Mouse (Mus musculus): Measurements from ENCODE around the gene Trim21.

Trim21 gene

DNA sequence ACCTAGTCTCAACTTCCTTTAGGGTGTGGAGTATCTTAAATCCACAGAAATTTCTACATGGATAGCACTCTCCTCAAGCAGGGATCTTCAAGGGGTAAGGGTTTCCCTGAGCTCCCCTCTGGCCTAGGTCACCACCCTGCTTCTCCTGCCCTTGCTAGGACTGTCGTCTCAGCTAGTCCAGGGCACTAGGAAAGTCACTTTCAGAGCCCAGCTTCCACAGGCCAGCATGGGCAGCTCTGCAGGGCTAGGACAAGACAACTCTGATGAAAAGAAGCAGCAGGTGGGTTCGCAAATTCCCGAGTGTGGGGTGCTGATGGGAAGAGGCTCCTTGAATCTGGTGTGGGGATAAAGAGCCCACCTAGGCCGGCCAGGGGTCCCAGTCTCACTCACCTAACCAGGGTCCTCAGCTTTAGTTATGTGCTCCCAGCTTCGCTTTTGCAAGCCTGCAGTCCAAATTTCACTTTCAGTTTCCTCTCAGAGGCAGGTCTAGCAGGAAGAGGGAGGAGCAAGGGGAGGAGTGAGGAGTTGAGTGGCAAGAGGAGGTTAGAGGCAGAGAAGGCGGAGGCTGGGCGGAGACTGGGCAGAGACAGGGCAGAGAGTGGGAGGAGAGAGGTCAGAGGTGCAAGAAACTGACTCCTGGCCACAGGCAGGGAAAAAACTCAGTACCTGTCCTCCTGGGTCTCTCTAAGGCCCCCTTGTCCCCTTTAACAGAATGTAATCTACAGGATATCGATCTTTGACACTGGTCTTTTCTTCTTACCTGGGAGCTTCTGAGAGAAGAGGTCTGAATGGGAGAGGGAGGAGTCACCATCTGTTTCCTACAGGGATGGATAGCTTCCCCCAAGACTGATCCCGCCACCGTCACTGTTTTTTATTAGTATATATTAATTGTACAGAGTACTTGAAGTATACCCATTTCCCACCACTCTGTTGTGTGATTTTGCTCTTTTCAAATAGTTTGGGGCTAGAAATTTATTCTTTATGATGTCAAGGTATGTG, at the start of gene Trim21:
Trim21 (minus strand) TSS at position 488 of the 999 bp plus-strand sequence.
- DNase-seq (ENCODE audit: low read depth), result peak; percentile 89

DNA sequence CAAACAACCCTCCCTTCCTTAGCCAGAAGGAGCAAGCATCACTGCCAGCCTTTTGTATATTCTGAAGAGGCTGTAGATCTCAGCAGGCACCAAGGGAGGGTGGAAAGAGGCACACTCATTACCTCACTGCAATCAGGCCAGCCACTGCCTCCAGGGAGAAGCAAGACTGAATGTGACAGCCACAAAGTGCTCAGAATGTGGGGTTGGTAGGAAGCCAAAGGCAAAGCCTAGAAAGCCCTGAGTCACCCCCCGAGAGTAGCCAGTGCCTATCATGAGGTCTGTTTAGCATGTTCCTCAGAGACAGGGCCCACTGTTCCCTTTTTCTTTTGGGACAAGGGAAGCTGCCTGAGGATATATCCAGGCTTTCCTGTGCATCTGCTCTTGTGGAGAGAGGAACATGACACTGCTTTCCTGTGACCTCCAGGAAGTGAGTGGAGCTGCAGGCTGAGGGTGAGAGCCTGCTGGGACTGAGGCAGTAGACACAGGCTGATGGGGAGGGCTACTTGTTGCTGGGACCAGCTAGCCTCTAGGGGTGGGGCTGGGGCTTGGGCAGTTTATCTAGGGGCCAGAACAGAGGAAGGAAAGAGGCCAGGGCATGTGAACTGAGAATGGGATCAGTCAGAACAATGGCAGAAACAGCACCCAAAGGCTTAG, 32.2 kb upstream of the Trim21 start, which contains the start of gene Olfr552:
Olfr552 (plus strand) TSS at position 393 of the 654 bp plus-strand sequence.
- DNase-seq (ENCODE audit: low read depth), result no peak

DNA sequence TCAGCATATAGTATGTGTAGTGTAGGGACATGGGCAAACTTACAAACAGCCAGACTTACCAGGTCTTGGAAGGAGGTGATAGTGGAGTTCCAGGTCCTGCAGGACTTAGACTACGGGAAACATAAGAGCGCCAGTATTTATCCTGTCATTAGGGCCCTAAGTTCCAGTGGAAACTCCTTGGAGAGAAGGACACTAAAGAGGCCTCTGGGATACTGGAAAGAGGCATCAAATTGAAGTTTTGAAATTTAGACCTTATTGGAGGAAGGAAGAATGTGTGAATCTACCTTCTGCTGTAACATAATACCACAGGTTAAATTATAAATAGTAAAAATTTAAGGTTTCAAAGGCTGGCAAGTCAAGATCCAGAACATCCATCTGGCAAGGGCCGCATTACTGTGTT, 26.5 kb upstream of the Trim21 start, which contains the start of gene Olfr551:
Olfr551 (minus strand) TSS at position 101 of the 400 bp plus-strand sequence.
- no peak for DNase-seq (ENCODE audit: low read depth)

DNA sequence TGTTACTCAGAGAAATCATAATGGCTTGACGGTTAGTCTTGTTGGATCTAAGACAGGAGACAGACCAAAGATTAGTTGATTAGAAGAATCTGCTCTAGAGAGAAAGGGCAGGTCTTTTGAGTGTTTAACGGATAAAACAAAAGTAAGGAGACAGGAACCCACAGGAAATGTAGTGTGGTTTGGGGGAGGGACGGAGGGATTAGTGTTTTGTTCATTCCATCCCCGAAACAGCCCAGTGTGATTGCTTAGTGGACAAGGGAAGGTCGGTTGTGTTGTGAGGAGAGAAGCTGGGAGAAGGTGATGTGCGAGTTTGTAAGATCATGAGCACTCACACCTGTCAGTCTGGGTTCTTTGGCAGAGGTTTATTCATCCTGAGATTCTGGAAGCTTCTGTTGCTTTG, 10.7 kb upstream of the Trim21 start:
- DNase-seq (ENCODE audit: low read depth), result no peak

DNA sequence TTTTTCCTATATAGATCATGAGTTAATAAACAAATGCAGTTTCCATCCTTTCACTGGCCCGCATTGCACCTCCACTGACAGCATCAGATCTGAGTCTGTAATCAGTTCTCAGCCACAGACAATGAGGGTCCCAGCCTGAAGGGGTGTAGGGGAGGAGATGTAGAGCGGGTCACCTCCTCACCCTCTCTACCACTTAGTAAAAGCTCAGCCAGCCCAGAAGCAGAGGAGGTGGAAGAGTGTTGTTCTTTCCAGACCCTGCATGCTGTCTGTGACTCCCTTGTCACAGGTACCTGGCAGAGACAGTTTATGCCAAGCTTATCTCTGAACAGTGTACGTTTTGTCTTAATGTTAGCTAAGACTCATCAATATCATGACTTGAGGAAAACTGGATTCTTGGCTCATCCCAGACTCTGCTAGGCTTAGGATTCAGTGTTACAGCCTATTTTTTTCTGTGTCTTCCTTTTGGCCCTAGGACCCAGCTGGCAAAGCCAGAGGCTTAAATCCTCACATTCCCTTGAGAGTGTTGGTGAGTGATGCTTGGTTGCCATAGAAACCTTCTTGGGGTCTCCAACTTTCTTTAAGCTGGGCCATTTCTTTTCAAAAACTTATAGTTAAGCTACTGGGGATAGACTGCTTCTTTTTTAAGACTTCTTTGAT, 8.0 kb upstream of the Trim21 start:
- no peak for DNase-seq (ENCODE audit: low read depth)

DNA sequence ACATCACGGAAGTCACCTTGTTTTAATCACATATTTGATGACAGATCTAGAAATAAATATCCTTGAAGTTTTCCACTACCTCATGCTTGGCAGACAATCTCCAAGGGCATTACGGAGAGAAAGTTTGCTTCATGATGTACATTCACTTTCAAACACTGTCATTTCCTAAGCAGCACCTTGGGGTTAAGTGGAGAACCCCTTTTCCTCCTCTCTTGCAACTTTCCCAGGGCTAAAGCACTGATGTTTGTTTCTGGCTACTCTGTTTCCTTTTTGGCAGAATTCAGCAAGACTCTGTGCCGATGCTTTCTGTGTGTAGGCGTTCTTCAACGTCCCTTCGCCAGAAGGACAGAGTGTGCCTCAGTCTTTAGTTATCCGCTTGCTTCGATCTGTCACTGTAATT, 5.9 kb upstream of the Trim21 start, which contains the start of gene Olfr550:
Olfr550 (plus strand) TSS at position 301 of the 400 bp plus-strand sequence.
- no peak for DNase-seq (ENCODE audit: low read depth)

DNA sequence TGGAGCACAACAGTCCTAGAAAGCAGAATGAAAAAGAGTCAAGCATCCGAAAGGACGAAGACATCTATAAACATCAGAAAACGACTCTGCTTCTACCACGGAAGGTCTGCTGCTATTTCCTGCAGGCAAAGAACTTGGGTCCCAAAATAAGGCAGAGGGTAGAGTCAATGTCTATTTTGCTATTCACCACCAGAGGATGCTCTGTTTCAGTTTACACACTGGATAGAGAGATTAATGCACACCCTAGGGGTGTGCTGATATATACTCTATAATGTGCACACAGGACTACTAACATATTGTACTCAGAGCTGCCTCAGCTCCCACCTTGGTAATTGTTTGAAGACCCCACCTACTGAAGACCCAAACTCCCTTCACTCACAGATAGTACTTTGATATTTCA, 933 bp upstream of the Trim21 start:
- DNase-seq (ENCODE audit: low read depth), result no peak

DNA sequence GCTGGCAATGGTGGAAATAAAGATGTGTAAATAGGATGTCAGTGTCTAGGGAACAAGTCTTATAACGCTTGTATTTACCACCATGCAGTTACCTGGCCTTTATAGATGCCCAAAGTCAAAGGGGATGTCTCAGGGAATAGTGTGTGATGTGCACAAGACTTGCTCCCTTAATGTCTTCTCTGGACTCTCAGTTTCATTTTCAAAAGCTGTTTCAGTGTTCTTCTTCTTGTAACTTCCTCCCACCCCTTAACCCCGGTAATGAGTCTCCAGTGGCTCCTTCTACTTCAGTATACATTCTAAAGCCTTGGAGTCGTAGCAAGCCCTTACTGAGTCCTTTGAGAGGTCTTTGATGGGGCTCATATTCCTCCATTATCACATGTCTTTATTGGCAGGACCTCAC, 12.0 kb downstream of the Trim21 start:
- DNase-seq (ENCODE audit: low read depth), result no peak

DNA sequence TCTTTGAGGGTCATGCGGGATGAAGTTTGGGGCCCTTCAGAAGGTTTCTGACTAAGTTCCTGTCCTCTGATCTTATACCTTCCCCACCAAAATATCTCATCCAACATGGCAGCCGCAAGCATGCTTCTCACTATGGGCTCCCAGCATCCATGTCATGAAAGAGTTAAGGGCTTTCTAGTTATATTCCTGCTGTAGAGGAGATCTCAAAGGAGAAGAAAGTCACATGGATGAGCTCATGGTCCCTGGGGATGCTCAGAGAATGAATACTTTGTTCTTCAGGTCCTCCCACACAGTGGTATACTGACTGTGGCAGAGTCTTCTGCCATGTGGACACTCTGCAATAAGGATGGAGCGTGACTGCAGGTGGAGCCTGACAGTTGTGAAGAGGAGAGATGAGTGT, 15.7 kb downstream of the Trim21 start, which contains the start of gene Olfr549:
Olfr549 (plus strand) TSS at position 301 of the 400 bp plus-strand sequence.
- no peak for DNase-seq (ENCODE audit: low read depth)

DNA sequence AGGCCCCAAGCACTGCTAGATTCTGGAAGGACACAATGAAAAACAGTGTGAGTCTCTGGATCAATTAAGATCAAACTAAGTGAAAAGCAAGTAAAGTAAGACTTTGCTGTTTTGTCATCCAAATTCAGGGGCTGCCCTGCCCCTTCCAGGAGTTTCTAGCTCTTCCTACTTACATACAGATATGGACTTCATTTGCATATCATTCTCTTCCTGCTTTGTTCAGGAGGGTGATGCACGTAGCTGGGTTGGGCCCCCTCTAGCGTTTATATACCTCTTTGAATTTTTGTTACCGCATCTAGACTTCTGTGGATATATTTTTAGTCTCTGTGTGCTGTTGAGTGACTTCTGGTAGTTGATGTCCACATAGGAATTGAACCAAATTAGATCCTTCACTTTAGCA, 24.0 kb downstream of the Trim21 start:
- DNase-seq (ENCODE audit: low read depth), result no peak

DNA sequence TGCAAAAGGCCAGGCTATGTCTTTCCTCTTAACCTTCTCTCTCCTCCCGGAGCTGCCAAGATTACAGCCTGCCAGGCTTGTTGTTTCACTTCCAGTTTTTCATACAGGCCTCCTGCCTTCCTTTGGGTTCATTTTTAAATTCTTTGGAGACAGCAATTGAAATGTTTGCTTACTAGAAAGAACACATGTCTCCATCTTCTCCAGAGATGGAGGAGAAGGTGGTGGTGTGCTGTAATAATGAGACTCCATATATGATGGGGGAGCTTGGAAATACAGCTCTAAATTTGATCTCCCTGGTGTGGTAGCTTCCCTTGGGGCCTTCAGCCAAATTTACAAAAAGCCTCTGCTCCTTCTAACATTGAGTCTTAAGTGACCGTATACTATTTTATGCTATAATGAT, 24.7 kb downstream of the Trim21 start, which contains the start of gene Olfr548-ps1:
Olfr548-ps1 (plus strand) TSS at position 301 of the 400 bp plus-strand sequence.
- DNase-seq (ENCODE audit: low read depth), result no peak

DNA sequence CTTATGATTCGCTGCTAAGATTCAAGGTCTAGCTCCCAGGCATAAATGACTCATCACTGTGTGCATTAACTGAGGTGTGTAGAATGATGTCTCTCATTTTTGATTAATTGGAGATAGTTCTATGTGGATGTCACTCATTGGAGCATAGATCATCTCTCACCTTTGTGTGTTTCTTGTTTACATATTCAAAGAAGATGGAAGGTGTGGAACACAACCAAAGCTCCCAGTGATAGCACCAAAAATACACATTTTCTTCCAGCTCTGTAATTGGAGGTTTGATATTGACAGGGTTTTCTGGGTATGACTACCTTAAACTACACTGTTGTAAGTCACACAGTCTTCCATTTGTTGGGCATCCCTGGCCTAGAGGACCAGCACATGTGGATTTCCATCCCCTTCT, 30.8 kb downstream of the Trim21 start, which contains the start of gene Olfr547:
Olfr547 (plus strand) TSS at position 301 of the 400 bp plus-strand sequence.
- no peak for DNase-seq (ENCODE audit: low read depth)

DNA sequence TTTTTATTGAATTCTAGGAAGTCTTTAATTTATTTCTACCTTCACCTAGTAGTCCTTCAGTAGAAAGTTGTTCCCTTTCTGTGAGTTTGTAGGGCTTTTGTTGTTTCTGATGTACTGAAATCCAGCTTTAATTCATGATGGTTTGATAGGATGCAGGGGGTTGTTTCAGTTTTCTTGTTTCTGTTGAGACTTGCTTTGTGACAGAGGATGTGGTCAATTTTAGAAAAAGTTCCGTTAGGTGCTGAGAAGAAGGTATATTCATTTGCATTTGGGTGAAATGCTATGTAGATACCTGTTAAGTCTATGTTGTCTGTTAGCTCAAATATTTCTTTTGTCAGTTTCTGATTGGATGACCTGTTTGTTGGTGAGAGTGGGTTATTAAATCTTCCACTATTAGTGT, 36.2 kb downstream of the Trim21 start:
- no peak for DNase-seq (ENCODE audit: low read depth)

DNA sequence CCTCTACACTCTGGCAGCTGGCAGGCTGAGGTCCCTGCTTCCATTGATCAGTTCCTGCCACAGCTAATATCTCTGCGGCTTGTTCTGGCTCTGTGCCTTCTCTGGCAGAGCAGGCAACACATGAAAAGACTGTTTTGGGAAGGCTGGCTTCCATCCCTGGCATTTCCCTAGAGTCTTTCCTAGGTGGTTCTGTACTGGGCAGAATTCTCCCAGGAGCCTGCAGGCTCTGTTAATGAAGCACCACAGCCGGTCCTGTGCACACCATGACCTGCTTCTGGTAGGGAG, 48.3 kb downstream of the Trim21 start:
- no peak for DNase-seq (ENCODE audit: low read depth)

DNA sequence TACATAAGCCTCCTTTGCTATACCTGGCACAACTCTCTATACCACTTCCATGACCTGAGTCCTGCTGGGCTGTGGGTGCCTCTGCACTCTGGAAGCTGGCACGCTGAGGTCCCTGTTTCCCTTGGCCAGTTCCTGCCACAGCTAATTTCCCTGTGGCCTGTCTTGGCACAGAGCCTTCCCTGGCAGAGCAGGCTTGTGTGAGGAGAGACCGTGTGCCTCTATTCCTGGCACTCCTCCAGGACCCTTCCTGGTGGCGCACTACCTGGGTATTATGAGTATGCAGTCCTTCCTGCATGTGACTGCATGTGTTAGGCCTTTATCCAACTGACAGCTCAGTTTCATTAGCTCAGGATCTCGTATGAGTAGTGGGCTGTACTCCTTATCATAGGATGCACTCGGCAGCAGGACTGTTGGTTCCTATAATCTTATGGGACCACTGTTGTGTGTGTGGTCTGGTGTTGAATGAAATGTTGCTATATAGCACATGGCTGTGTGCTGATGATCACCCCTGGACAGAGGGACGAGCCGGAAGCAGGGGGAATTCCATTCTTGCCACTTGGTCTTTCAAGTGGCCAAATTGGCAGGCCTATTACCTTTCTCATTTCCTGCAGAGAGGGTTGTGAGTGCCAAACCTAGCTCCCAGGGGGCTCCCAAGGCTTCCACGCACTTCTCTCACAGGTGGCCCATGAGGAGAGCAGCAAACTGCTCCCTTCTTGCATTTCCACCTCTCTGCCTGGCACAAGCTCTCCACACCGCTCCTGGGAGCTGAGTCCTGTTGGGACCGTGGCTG, 48.8 kb downstream of the Trim21 start:
- no peak for DNase-seq (ENCODE audit: low read depth)

DNA sequence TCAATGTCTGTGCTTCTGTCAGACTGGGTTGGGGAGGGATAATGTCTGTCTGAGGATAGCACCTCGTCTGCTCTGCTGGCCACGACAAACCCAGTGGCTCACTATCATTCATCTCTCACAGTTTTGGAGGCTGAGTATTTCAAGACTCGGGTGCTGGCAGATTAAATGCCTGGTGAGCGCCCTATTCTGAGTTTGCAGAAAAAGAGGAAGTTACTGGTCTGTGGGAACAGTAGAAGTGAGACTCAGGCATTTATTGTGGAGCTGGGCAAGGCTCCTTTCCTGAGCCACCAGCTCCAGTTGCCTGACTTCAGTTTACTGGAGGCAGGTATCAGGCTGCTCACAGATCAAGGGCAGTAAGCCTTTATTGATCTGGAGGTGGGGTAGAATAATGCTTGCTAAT, 51.1 kb downstream of the Trim21 start:
- no peak for DNase-seq (ENCODE audit: low read depth)

DNA sequence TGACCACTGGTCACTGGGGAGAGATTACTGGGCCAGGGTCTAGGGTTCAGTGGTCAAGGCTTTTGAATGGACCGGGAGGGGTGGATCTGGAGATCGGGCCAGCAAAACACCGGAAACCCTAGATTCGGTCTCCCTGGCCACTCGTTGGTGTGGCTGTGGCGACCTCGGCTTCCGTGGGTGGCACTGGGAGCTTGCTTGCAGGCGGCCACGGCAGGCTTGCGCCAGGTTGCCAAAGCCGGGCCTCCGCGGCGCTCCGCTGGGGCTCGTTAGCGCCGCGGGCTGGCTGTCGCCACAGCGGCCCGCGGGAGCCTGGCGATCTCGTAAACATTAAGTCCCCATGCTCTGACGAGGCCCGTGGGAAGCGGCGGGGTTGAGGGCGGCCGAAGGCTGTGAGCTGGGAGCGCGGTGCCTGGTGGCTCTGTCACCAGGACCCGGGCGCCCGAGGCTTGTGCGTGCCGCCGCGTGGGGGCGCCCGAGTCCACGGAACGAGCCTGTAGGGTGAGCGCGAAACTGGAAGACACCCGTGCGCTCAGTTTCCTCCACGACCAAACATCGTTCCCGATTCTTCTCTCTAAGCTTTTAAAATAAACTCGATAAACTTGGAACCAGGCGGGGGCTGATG, 52.4 kb downstream of the Trim21 start:
- peak; percentile 79 for DNase-seq (ENCODE audit: low read depth)

DNA sequence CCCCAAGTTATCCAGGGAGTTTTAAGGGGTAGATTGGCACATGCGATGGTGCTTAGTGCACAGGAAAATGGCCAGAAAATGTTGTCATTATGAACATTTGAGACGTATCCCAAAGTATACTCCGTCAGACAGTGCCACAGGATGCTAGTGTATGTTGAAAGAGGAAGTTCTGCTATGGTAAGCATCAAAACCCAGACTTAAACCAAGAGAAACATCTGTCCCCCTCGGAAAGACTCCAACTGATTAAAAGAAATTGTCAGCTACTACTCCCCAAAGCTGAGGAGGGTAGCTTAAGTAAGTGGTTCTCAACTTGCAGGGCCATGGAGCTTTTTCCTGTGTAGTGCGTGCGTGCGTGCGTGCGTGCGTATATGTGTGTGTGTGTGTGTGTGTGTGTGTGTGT, 53.4 kb downstream of the Trim21 start:
- no peak for DNase-seq (ENCODE audit: low read depth)

DNA sequence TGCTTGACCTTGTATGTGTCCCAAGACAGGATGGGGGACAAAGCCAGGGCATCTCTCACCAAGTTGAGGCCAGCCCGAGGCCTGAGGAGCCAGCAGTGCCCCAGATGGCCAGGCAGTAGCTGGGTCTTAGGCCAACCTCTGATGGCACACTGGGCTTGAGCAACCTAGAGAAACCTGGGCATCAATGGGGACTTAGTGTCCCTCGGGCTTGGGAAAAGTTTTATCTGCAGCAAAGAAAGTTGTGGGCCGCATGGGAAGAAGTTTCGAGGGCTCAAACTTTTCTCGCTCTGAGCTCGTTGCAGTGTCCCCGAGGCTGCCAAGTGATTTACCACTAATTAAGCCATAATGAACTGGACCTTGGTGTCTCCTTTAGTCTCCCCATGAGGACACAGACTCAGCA, 55.6 kb downstream of the Trim21 start:
- DNase-seq (ENCODE audit: low read depth), result no peak

DNA sequence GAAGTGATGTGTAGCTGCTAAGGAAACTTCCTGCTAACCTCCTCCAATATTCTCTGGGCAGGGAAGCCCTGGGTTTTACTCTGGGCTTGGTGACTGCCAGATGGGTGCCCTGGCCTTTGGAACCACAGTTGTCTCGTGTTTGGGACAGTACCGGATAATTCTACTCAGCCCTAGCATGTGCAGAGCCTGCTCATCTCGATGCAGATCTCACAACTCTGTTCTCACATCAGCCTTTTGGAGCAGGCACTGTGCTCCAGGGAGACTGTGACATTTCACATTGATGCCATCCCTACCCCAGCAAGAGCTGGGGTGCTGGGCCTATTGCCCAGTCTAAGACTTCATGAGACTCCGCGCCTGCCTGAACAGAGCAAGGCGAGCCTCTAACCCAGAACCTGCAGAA, 56.6 kb downstream of the Trim21 start:
- DNase-seq (ENCODE audit: low read depth), result no peak

DNA sequence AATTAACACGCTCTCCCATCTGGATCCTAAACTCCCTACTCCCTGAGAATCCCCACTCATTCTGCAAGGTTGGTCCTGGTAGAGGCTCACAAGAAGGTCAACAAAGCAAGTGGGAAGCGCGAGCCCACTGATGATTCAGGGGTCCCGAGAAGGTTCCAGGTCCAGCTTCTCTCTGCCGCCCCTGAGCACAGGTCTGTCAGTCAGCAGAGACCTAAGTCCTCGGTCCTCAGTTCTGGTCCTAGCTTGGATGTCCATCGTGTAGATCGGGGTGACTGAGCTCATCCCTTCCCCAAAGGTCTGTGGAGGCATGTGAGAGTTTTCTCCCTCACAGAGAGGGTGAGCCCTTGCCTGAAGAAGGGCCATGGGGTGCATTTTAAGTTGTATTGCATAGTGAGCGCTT, 57.2 kb downstream of the Trim21 start:
- DNase-seq (ENCODE audit: low read depth), result no peak
